Mouse (Mus musculus) C2C12 (cell line): Measurements from ENCODE around the gene Sppl2b.

ENCODE experiments used
- CEBPB ChIP-seq: IDR thresholded peaks from one replicate; pipeline ENCODE4 v1.6.1; 2011; ENCODE audit warnings: low read depth, mild to moderate bottlenecking, control low read depth, moderate library complexity
- CTCF ChIP-seq: IDR thresholded peaks from one replicate; pipeline ENCODE4 v1.5.1; 2011; ENCODE audit not compliant: control insufficient read depth, insufficient read depth, insufficient read length
- FOSL1 ChIP-seq: IDR thresholded peaks from one replicate; pipeline ENCODE4 v1.8.0; 2011; ENCODE audit warnings: mild to moderate bottlenecking, low read length; ENCODE audit not compliant: poor library complexity, insufficient read depth, severe bottlenecking
- MAX ChIP-seq: IDR thresholded peaks from one replicate; pipeline ENCODE4 v1.6.1; 2011; ENCODE audit warnings: mild to moderate bottlenecking, control low read depth
- MYOG ChIP-seq: IDR thresholded peaks from one replicate; pipeline ENCODE4 v1.6.1; 2011; ENCODE audit not compliant: control insufficient read depth, insufficient read length; ENCODE audit errors: extremely low read depth
- USF1 ChIP-seq: IDR thresholded peaks from one replicate; pipeline ENCODE4 v1.6.1; 2011; ENCODE audit warnings: low read depth, mild to moderate bottlenecking, control low read depth, moderate library complexity

GRCm38 (mm10) chr10:80814800-80815199 is 40.3 kb upstream of the Sppl2b start:
- TF ChIP-seq MAX, result no peak
- no peak for TF ChIP-seq CTCF
- TF ChIP-seq USF1, result no peak
- TF ChIP-seq FOSL1, result no peak
- no peak for TF ChIP-seq MYOG
- no peak for TF ChIP-seq CEBPB
